Mouse (Mus musculus): ENCODE measurements around the gene Cdh16.

GRCm38 (mm10) chr8:104601941-104602371, 22.2 kb downstream of the Cdh16 start:
- TF ChIP-seq CTCF (IDR thresholded peaks at IDR 0.05; ENCODE audit: low read depth, low read length), result no peak
- no peak for TF ChIP-seq POLR2A (IDR thresholded peaks at IDR 0.05; ENCODE audit: insufficient read depth, low read length)
- TF ChIP-seq EP300 (IDR thresholded peaks at IDR 0.05; ENCODE audit: insufficient read depth, low read depth, low read length), result no peak

All from ES-Bruce4 (cell line).